Mouse (Mus musculus) limb, embryonic 10.5 days (tissue): Measurements from ENCODE around the gene Tcp1. TPM values are rescaled to one million over a fixed set of nuclear protein-coding genes. Genes with fewer than 3 reads are reported as not detected.
"Not testable (repeated sequence)": the region's sequence is repeated elsewhere in the genome, so short reads cannot be mapped to it uniquely, and the experiment has no call there.

Source experiments
- DNase-seq: peaks from one replicate; pipeline ENCODE4 v3.0.0-alpha.2; 2017; ENCODE audit warnings: low spot score
- H3K27ac ChIP-seq: fragments of 300-500 bp; sonication (generic); 2 replicates; pipeline ENCODE4 v1.5.1; 2016; ENCODE audit warnings: mild to moderate bottlenecking
- H3K27me3 ChIP-seq: fragments of 300-500 bp; sonication (generic); 2 replicates; pipeline ENCODE4 v1.6.1; 2016; ENCODE audit warnings: low read depth, mild to moderate bottlenecking; ENCODE audit not compliant: poor library complexity, severe bottlenecking
- H3K36me3 ChIP-seq: fragments of 300-500 bp; sonication (generic); 2 replicates; pipeline ENCODE4 v1.6.1; 2016; ENCODE audit warnings: mild to moderate bottlenecking, moderate library complexity
- H3K4me1 ChIP-seq: fragments of 300-500 bp; sonication (generic); 2 replicates; pipeline ENCODE4 v1.6.1; 2016
- H3K4me3 ChIP-seq: fragments of 300-500 bp; sonication (generic); 2 replicates; pipeline ENCODE4 v1.5.1; 2016; ENCODE audit warnings: mild to moderate bottlenecking, moderate library complexity
- H3K9me3 ChIP-seq: fragments of 300-500 bp; sonication (generic); replicated peaks from 2 replicates; pipeline ENCODE4 v1.6.1; 2016; ENCODE audit warnings: mild to moderate bottlenecking
- WGBS: fragments of 180-500 bp; shearing (Covaris S2); methylation state at CpG from one replicate; pipeline ENCODE4 v1.1.7; 2016; 5-methylcytosine and 5-hydroxymethylcytosine counted together
- polyA plus RNA-seq: library from polyadenylated mRNA; unstranded; fragments of >200 nt; fragmentation: Nextera tagmentation; extraction: Ambion mirVana; gene quantifications from 2 replicates; pipeline ENCODE4 v1.2.1, GENCODE M21; 2016

The Tcp1 gene
- polyA plus RNA-seq, 1 experiment from 2014 or later = 538 TPM

GRCm38 (mm10) chr17:12959377-12959776 is 43.9 kb downstream of the Tcp1 start:
- H3K27ac ChIP-seq, H3K4me1 ChIP-seq, DNase-seq, H3K9me3 ChIP-seq, H3K4me3 ChIP-seq, H3K27me3 ChIP-seq: not testable (repeated sequence)
- 85% methylated on average over 1 of the region's 2 CpGs for WGBS
- peaks cover 26% of the 10 kb centered on the region for H3K36me3 ChIP-seq

GRCm38 (mm10) chr17:12960331-12960873 is 44.9 kb downstream of the Tcp1 start, which contains the start of gene Acat2:
Gene Acat2 (minus strand): TSS chr17:12960747.
- DNase-seq = peak; percentile 91
- under 1% methylated on average over 42 of the region's 42 CpGs for WGBS
- H3K4me1 ChIP-seq = peaks cover 7% of the 10 kb centered on the region

GRCm38 (mm10) chr17:12963476-12963875 is 48.0 kb downstream of the Tcp1 start:
- Histone ChIP-seq H3K36me3 (peaks cover 40% of the 10 kb centered on the region), H3K9me3 (no peaks in the 10 kb centered on the region), H3K27ac (no peak overlapping the region), H3K4me3 (no peak overlapping the region), H3K4me1 (peaks cover 7% of the 10 kb centered on the region), H3K27me3 (no peaks in the 10 kb centered on the region)
- 88% methylated on average over 3 of the region's 3 CpGs for WGBS
- no peak for DNase-seq

More at GRCm38 (mm10) chr17:12960331-12960873, 44.9 kb downstream of the Tcp1 start, which contains the start of gene Acat2:
- peak within 1 kb of the TSS; percentile 75 for H3K4me3 ChIP-seq
- peaks cover 32% of the 10 kb centered on the region for H3K36me3 ChIP-seq
- H3K27me3 ChIP-seq = no peaks in the 10 kb centered on the region
- peak within 1 kb of the TSS; percentile 89 for H3K27ac ChIP-seq
- H3K9me3 ChIP-seq = no peaks in the 10 kb centered on the region

GRCm38 (mm10) chr17:12967173-12967572 is 51.7 kb downstream of the Tcp1 start:
- Histone ChIP-seq H3K27ac (no peak overlapping the region), H3K36me3 (peaks cover 73% of the 10 kb centered on the region)

GRCm38 (mm10) chr17:12973851-12974250 is 58.4 kb downstream of the Tcp1 start:
- Histone ChIP-seq H3K9me3 (no peaks in the 10 kb centered on the region), H3K36me3 (peaks cover 86% of the 10 kb centered on the region), H3K4me1 (no peaks in the 10 kb centered on the region), H3K27ac (no peak overlapping the region), H3K27me3 (no peaks in the 10 kb centered on the region), H3K4me3 (no peak overlapping the region)
- no peak for DNase-seq
- WGBS = 88% methylated on average over 2 of the region's 2 CpGs

More at GRCm38 (mm10) chr17:12967173-12967572, 51.7 kb downstream of the Tcp1 start:
- no peaks in the 10 kb centered on the region for H3K4me1 ChIP-seq
- no peak overlapping the region for H3K4me3 ChIP-seq
- 93% methylated on average over 2 of the region's 2 CpGs for WGBS
- no peaks in the 10 kb centered on the region for H3K9me3 ChIP-seq
- no peaks in the 10 kb centered on the region for H3K27me3 ChIP-seq
- DNase-seq = no peak

Other genes starting within 250 kb of the Tcp1 start
- not detected in 2 replicates for gene Slc22a1, start 239.9 kb upstream of the Tcp1 start, polyA plus RNA-seq
- gene Igf2r, start 146.0 kb upstream of the Tcp1 start, polyA plus RNA-seq = 30.3 and 35.6 TPM in 2 replicates
- gene Mas1, start 47.6 kb upstream of the Tcp1 start, polyA plus RNA-seq = 0.73 and 0.93 TPM in 2 replicates
- gene Mrgprh, start 39.7 kb upstream of the Tcp1 start, polyA plus RNA-seq = 0.09 TPM in 1 of 2 replicates, not detected in the other
- 2.0 and 2.3 TPM in 2 replicates for gene Pnldc1, start 5.5 kb upstream of the Tcp1 start, polyA plus RNA-seq
- 200 and 227 TPM in 2 replicates for gene Mrpl18, start 644 bp downstream of the Tcp1 start, polyA plus RNA-seq
- 0.98 and 1.3 TPM in 2 replicates for gene Acat3, start 24.9 kb downstream of the Tcp1 start, polyA plus RNA-seq
- gene Acat2, start 45.0 kb downstream of the Tcp1 start, polyA plus RNA-seq = 343 and 357 TPM in 2 replicates
- 123 and 140 TPM in 2 replicates for gene Wtap, start 78.5 kb downstream of the Tcp1 start, polyA plus RNA-seq
- 94.4 and 105 TPM in 2 replicates for gene Sod2, start 91.1 kb downstream of the Tcp1 start, polyA plus RNA-seq
- gene Gpr31b, start 136.6 kb downstream of the Tcp1 start, polyA plus RNA-seq = not detected in 2 replicates
- not detected in 2 replicates for gene Tcp10b, start 145.4 kb downstream of the Tcp1 start, polyA plus RNA-seq
- not detected in 2 replicates for gene Unc93a, start 216.1 kb downstream of the Tcp1 start, polyA plus RNA-seq